Mouse (Mus musculus): ENCODE results near the gene Fam19a2. TPM values are rescaled to one million over a fixed set of nuclear protein-coding genes. Genes with fewer than 3 reads are reported as not detected.

Gene Fam19a2
- polyA plus RNA-seq, 1 experiment: 0.04 TPM

DNA sequence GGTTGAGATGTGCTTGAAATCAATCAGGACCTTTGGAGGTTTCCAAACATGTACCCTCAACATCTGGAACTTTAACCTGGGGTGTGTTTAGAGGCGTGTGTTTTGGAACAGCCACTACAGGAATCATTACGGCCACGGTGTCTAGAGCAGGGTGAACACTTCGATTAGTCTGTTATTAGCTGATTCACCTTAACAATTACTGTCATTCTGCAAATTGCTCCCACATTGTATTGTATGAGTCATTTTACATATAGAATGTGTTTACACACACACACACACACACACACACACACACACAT lies 429.1 kb downstream of the Fam19a2 start:
- no peak overlapping the region for H3K4me3 ChIP-seq (ENCODE audit: insufficient read depth, poor library complexity, severe bottlenecking)
- no peaks in the 10 kb centered on the region for H3K79me3 ChIP-seq (ENCODE audit: low read depth)
- no peak overlapping the region for H3ac ChIP-seq (ENCODE audit: control insufficient read depth, insufficient read length, low read depth)
- no peak for TF ChIP-seq CEBPB (IDR thresholded peaks at IDR 0.05; ENCODE audit: low read depth)
- no peak for TF ChIP-seq MYOG (IDR thresholded peaks at IDR 0.05; ENCODE audit: control insufficient read depth, extremely low read depth, insufficient read length)
- no peak for TF ChIP-seq CTCF (IDR thresholded peaks at IDR 0.05; ENCODE audit: control insufficient read depth, insufficient read depth, insufficient read length)
- TF ChIP-seq USF1 (IDR thresholded peaks at IDR 0.05; ENCODE audit: low read depth): no peak
- no peak for TF ChIP-seq MAX (IDR thresholded peaks at IDR 0.05)
- no peak for TF ChIP-seq FOSL1 (IDR thresholded peaks at IDR 0.05; ENCODE audit: insufficient read depth, low read length, poor library complexity, severe bottlenecking)
- no peak for TF ChIP-seq MYOD1 (IDR thresholded peaks at IDR 0.05; ENCODE audit: control insufficient read depth, insufficient read length, low read depth)
- H3K79me2 ChIP-seq (ENCODE audit: control insufficient read depth, insufficient read depth): no peaks in the 10 kb centered on the region
- no peaks in the 10 kb centered on the region for H3K27me3 ChIP-seq (ENCODE audit: control insufficient read depth, insufficient read depth, insufficient read length)
- H3K36me3 ChIP-seq (ENCODE audit: control insufficient read depth, insufficient read depth): no peaks in the 10 kb centered on the region

DNA sequence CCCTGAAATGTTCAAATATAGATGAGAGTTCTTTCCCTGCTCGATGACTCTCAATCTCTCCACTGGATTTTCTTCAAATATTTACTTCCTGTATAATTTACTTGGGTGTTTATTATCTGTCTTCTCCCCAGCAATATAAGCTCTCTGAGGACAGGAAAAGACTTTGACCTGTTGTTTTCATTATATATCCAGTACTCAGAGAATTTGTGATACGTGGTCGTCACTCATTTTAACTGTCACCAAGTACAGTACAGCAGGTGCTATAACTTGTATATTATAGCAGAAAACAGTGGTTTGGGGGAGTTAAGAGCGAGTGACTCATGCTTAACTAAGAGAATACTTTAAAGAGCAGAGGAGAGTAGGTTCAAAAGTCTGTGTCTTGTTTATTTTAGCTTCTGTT lies 438.8 kb downstream of the Fam19a2 start:
- no peaks in the 10 kb centered on the region for H3K79me2 ChIP-seq (ENCODE audit: control insufficient read depth, insufficient read depth)
- TF ChIP-seq MYOG (IDR thresholded peaks at IDR 0.05; ENCODE audit: control insufficient read depth, extremely low read depth, insufficient read length) (no peak), CEBPB (IDR thresholded peaks at IDR 0.05; ENCODE audit: low read depth) (no peak), MYOD1 (IDR thresholded peaks at IDR 0.05; ENCODE audit: control insufficient read depth, insufficient read length, low read depth) (no peak), USF1 (IDR thresholded peaks at IDR 0.05; ENCODE audit: low read depth) (no peak), MAX (IDR thresholded peaks at IDR 0.05) (no peak), CTCF (IDR thresholded peaks at IDR 0.05; ENCODE audit: control insufficient read depth, insufficient read depth, insufficient read length) (no peak), FOSL1 (IDR thresholded peaks at IDR 0.05; ENCODE audit: insufficient read depth, low read length, poor library complexity, severe bottlenecking) (no peak)
- no peak overlapping the region for H3K4me3 ChIP-seq (ENCODE audit: insufficient read depth, poor library complexity, severe bottlenecking)
- no peaks in the 10 kb centered on the region for H3K36me3 ChIP-seq (ENCODE audit: control insufficient read depth, insufficient read depth)
- no peaks in the 10 kb centered on the region for H3K27me3 ChIP-seq (ENCODE audit: control insufficient read depth, insufficient read depth, insufficient read length)
- H3ac ChIP-seq (ENCODE audit: control insufficient read depth, insufficient read length, low read depth): no peak overlapping the region
- no peaks in the 10 kb centered on the region for H3K79me3 ChIP-seq (ENCODE audit: low read depth)

DNA sequence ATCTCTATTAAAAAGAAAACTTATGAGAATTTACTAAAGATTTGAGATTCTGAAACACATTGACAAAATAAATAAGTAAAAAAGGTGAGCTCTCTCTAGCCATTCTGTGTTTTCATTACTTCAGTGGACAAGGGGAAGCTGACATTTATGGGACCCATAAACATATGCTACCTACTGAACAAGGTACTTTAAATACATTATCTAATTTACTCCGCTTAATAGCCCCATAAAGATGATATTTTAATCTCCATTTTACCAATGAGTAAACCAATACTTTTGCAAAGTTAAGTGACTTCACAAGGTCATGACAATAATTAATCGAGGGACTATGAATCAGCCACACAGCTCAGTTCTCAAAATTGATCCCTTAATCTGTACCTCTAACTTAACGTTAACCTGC lies 443.2 kb downstream of the Fam19a2 start:
- Histone ChIP-seq H3K79me3 (ENCODE audit: low read depth) (no peaks in the 10 kb centered on the region), H3K36me3 (ENCODE audit: control insufficient read depth, insufficient read depth) (no peaks in the 10 kb centered on the region), H3K79me2 (ENCODE audit: control insufficient read depth, insufficient read depth) (no peaks in the 10 kb centered on the region), H3ac (ENCODE audit: control insufficient read depth, insufficient read length, low read depth) (no peak overlapping the region), H3K4me3 (ENCODE audit: insufficient read depth, poor library complexity, severe bottlenecking) (no peak overlapping the region), H3K27me3 (ENCODE audit: control insufficient read depth, insufficient read depth, insufficient read length) (no peaks in the 10 kb centered on the region)
- no peak for TF ChIP-seq USF1 (IDR thresholded peaks at IDR 0.05; ENCODE audit: low read depth)
- no peak for TF ChIP-seq MYOD1 (IDR thresholded peaks at IDR 0.05; ENCODE audit: control insufficient read depth, insufficient read length, low read depth)
- TF ChIP-seq CEBPB (IDR thresholded peaks at IDR 0.05; ENCODE audit: low read depth): no peak
- no peak for TF ChIP-seq MAX (IDR thresholded peaks at IDR 0.05)
- no peak for TF ChIP-seq MYOG (IDR thresholded peaks at IDR 0.05; ENCODE audit: control insufficient read depth, extremely low read depth, insufficient read length)

DNA sequence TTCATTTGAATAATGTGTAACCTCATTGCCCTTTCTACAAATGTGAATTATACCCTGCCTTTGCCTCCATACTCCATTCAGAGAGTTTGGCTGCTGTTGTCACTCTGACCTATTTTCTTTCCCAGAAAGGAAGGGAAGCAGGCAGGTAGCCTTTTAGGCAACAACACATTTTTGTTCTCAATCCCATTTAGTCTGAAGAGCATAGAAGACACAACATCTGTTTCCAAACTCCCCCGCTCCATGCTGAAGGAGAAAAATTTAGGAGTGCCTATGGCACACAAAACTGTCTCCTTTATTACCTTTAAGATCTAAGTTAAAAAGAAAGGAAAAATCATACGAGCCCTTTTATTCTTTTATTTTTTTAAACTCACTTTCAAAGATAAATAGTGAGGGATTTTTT lies 446.9 kb downstream of the Fam19a2 start:
- H3K79me2 ChIP-seq (ENCODE audit: control insufficient read depth, insufficient read depth): no peaks in the 10 kb centered on the region
- H3K36me3 ChIP-seq (ENCODE audit: control insufficient read depth, insufficient read depth): no peaks in the 10 kb centered on the region
- H3K4me3 ChIP-seq (ENCODE audit: insufficient read depth, poor library complexity, severe bottlenecking): no peak overlapping the region
- TF ChIP-seq CEBPB (IDR thresholded peaks at IDR 0.05; ENCODE audit: low read depth) (no peak), CTCF (IDR thresholded peaks at IDR 0.05; ENCODE audit: control insufficient read depth, insufficient read depth, insufficient read length) (no peak)
- H3K27me3 ChIP-seq (ENCODE audit: control insufficient read depth, insufficient read depth, insufficient read length): no peaks in the 10 kb centered on the region
- no peak overlapping the region for H3ac ChIP-seq (ENCODE audit: control insufficient read depth, insufficient read length, low read depth)
- no peaks in the 10 kb centered on the region for H3K79me3 ChIP-seq (ENCODE audit: low read depth)

DNA sequence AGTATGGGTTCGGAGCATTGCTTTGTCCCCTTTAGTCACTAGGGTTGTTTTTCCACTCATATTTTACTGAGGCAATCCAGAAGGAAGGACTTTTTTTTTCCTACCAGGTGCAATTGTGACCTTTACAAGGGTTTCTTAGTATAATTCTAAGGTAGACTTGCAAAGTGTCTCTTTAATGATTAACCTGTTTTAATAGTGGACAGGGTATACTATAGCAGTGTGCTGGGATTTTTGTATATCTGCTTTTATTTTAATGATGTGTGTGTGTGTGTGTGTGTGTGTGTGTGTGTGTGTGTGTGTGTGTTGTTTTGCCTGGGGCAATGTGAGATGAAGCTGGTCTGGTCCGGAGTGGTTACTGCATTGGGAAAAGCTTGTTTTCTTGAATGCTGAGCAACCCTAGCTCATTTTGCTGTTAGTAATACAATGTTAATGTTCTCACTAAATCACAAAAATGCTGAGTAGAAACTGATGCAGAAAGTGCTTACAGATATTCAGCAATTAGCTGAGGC lies 458.2 kb downstream of the Fam19a2 start:
- H3ac ChIP-seq (ENCODE audit: control insufficient read depth, insufficient read length, low read depth): no peak overlapping the region
- H3K36me3 ChIP-seq (ENCODE audit: control insufficient read depth, insufficient read depth): no peaks in the 10 kb centered on the region
- H3K27me3 ChIP-seq (ENCODE audit: control insufficient read depth, insufficient read depth, insufficient read length): no peaks in the 10 kb centered on the region
- no peaks in the 10 kb centered on the region for H3K79me3 ChIP-seq (ENCODE audit: low read depth)
- no peaks in the 10 kb centered on the region for H3K79me2 ChIP-seq (ENCODE audit: control insufficient read depth, insufficient read depth)
- no peak for TF ChIP-seq MYOG (IDR thresholded peaks at IDR 0.05; ENCODE audit: control insufficient read depth, extremely low read depth, insufficient read length)
- no peak for TF ChIP-seq FOSL1 (IDR thresholded peaks at IDR 0.05; ENCODE audit: insufficient read depth, low read length, poor library complexity, severe bottlenecking)
- TF ChIP-seq CEBPB (IDR thresholded peaks at IDR 0.05; ENCODE audit: low read depth): no peak
- TF ChIP-seq USF1 (IDR thresholded peaks at IDR 0.05; ENCODE audit: low read depth): no peak
- no peak for TF ChIP-seq MYOD1 (IDR thresholded peaks at IDR 0.05; ENCODE audit: control insufficient read depth, insufficient read length, low read depth)
- no peak for TF ChIP-seq CTCF (IDR thresholded peaks at IDR 0.05; ENCODE audit: control insufficient read depth, insufficient read depth, insufficient read length)
- TF ChIP-seq MAX (IDR thresholded peaks at IDR 0.05): no peak
- no peak overlapping the region for H3K4me3 ChIP-seq (ENCODE audit: insufficient read depth, poor library complexity, severe bottlenecking)

DNA sequence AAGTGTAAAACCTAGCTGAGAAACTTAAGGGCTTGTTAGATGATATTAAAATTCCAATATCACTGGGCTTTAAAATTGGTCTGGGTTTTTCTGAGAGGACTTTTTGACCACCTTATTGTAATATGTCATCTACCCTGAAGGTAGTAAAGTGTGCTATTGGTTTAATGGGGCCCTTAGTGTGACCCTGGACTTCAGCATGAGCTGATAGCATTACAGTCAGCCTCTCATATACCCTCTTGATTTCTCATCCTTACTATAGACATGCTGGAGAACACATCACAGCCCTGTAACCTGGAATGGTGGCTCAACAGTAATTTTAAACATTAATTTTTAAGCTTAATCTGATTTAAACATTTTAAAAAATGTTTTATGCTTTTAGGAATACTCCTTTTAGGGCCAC lies 459.8 kb downstream of the Fam19a2 start:
- Histone ChIP-seq H3K4me3 (ENCODE audit: insufficient read depth, poor library complexity, severe bottlenecking) (no peak overlapping the region), H3K79me3 (ENCODE audit: low read depth) (no peaks in the 10 kb centered on the region), H3K27me3 (ENCODE audit: control insufficient read depth, insufficient read depth, insufficient read length) (no peaks in the 10 kb centered on the region), H3K79me2 (ENCODE audit: control insufficient read depth, insufficient read depth) (no peaks in the 10 kb centered on the region), H3ac (ENCODE audit: control insufficient read depth, insufficient read length, low read depth) (no peak overlapping the region), H3K36me3 (ENCODE audit: control insufficient read depth, insufficient read depth) (no peaks in the 10 kb centered on the region)
- TF ChIP-seq USF1 (IDR thresholded peaks at IDR 0.05; ENCODE audit: low read depth) (no peak), MYOG (IDR thresholded peaks at IDR 0.05; ENCODE audit: control insufficient read depth, extremely low read depth, insufficient read length) (no peak), MAX (IDR thresholded peaks at IDR 0.05) (no peak), FOSL1 (IDR thresholded peaks at IDR 0.05; ENCODE audit: insufficient read depth, low read length, poor library complexity, severe bottlenecking) (no peak), MYOD1 (IDR thresholded peaks at IDR 0.05; ENCODE audit: control insufficient read depth, insufficient read length, low read depth) (no peak), CEBPB (IDR thresholded peaks at IDR 0.05; ENCODE audit: low read depth) (no peak), CTCF (IDR thresholded peaks at IDR 0.05; ENCODE audit: control insufficient read depth, insufficient read depth, insufficient read length) (no peak)
